Mouse (Mus musculus): ENCODE data around the gene Gm9268. TPM values are rescaled to one million over a fixed set of nuclear protein-coding genes. Genes with fewer than 3 reads are reported as not detected.
"Not testable (repeated sequence)": the region's sequence is repeated elsewhere in the genome, so short reads cannot be mapped to it uniquely, and the experiment has no call there.

Gm9268 gene
- polyA plus RNA-seq (2017; shearing (Covaris generic)) = not detected

DNA sequence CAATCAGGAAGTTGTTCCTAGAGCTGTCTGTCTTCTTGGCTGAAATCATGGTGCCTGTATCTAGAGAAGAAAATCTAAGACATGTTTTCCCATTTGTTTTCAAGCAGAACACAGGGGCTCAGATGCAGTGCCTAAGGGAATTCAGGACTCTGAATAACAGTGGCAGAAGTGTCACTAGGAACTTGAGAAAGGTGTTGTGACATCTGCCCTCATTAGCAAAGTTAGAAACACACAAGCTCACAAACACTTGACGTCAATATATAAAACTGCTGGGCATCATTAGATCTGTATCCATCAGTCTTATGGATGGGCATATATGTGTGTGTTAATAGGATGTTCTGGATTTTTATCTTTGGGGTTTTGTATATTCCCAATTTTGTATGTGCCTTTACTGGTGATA lies at the start of gene Gm9268:
Gm9268 (plus strand) TSS at position 301 of the 400 bp plus-strand sequence.
- not testable (repeated sequence) for ATAC-seq

DNA sequence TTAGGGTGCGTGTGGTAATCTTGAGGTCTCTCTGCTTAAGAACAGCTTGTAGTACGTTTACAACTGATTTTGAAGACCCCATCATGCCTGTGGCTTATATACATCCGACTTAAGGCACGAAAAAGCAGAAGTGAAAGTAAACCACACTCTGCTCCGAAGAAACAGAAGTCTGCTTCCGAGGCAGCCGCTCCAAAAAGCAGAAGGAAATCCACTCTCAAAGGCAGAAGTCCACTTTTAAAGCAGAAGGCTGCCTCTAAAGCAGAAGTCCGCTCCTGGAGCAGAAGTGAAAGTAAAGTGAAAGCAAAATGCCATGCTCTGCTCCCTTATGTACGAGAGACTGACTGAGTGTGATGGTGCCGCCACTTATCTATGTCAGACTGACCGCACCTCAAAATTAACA lies 38.5 kb upstream of the Gm9268 start:
- peak; percentile 56 for ATAC-seq

DNA sequence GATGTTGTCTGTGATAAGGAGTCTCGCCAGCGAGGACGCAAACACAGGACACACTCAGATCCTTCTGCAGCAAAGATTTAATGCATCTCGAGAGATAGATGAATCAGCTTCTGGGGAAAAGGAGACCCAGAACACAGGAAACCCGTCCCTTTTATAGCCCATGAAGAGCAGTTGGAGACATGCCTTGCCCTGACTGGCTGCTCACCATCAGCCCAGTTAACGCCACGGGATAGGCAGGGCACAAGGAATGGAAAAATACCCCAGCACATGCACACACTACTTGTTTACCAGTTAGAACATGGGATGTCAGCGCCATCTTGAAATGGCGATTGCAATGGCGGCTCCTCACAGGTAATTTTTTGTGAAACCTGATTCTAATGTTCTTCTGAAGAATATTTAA lies 37.8 kb upstream of the Gm9268 start:
- ATAC-seq = no peak

DNA sequence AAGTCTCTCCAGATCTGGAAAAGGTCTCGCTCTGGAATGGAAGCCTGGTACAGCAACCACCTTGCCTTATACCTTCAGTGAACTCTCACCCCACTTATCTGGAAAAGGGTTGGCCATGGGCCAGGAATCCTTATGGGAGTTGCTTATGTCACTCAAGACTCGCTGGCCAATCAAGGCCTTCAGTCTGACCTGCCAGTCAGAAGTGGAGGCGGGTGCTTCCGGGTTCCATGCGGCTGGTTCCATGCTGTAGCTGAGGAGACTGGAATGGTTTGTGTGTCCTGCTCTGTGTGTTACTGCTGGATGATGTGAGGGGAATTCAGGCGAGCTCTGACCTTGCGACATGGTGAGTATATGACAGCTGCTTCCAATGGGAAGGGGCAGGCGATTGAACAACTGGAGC lies 59.3 kb downstream of the Gm9268 start:
- no peak for ATAC-seq

Other genes starting within 250 kb of the Gm9268 start
- not detected for gene Vmn2r62, start 225.2 kb upstream of the Gm9268 start, polyA plus RNA-seq (2017; shearing (Covaris generic))
- not detected for gene Gm2381, start 151.5 kb upstream of the Gm9268 start, polyA plus RNA-seq (2017; shearing (Covaris generic))
- gene Vmn2r63, start 84.9 kb upstream of the Gm9268 start, polyA plus RNA-seq (2017; shearing (Covaris generic)) = under 1 TPM in 1 of 2 experiments, not detected in 1; 0.11 TPM
- gene Zfp936, start 95.5 kb downstream of the Gm9268 start, polyA plus RNA-seq (2017; shearing (Covaris generic)) = under 1 TPM in 1 of 2 experiments, not detected in 1; 0.69 TPM

Measured in CD4-positive, CD25-positive, alpha-beta regulatory T cell, adult 4 months (primary cell).